Mouse (Mus musculus) stomach, postnatal 0 days (tissue): Measurements from ENCODE around the gene Qsox1.

Source experiments
- CTCF ChIP-seq: IDR thresholded peaks from 2 replicates; pipeline ENCODE4 v1.5.1; 2016; ENCODE audit warnings: antibody characterized with exemption, low read depth, mild to moderate bottlenecking, moderate library complexity
- EP300 ChIP-seq: optimal IDR thresholded peaks from 2 replicates; pipeline ENCODE3; 2016; ENCODE audit warnings: antibody characterized with exemption

GRCm38 (mm10) chr1:155805607-155806006, 7.1 kb downstream of the Qsox1 start:
- no peak for TF ChIP-seq EP300
- TF ChIP-seq CTCF = no peak
